Mouse (Mus musculus): Measurements from ENCODE around the gene Fam234b.

DNA sequence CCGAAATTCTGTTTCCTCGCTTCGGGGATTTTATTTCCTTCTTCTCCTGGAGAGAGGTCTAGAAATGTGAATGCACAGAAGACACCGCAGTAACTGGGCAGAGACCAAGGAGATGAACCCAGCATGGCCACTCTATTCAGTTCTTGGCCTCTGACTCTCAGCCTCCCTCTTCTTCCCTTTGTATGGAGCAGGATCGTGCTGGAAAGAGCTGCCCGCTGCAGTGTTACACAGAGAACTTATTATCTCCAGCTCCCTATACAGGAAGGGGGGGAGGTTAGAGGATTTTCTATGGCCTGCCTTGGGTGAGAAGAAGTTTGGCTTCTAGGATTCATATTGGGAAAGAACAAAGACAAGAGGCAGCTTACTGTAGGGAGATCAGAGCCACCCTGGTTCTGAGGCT, 7.7 kb upstream of the Fam234b start:
- TF ChIP-seq CTCF (IDR thresholded peaks at IDR 0.05; ENCODE audit: extremely low read depth, insufficient read length, insufficient replicate concordance, low read depth, low read length) (no peak), POLR2A (IDR thresholded peaks at IDR 0.05; ENCODE audit: low read depth, low read length) (no peak)

All from small intestine, adult 2 months (tissue).